Mouse (Mus musculus): Measurements from ENCODE around the gene Tbc1d2b.

DNA sequence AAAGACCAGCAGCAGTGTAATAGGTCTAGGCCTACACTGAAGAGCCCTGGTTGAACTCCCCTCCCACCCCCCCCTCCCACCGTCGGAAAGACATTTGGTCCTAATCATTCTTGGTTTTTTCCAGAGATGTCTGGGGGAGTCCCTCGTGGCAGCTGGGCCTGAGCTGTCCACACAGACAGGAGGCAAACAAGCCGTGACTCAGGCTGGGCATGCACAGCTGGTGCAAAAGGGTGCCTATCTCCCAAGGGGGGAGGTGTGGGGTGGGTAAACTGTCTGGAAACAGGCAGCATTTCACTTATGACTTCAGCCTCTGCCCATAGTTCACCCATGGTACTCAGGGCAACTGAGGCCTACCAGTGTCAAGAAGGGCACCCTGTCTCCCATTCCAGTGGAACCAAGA lies 69.1 kb downstream of the Tbc1d2b start:
- TF ChIP-seq CTCF (IDR thresholded peaks at IDR 0.05; ENCODE audit: insufficient read depth, low read length): no peak
- no peak for TF ChIP-seq POLR2A (IDR thresholded peaks at IDR 0.05; ENCODE audit: borderline replicate concordance, extremely low read depth, low read depth, low read length)

Measured in lung, adult 2 months (tissue).